Mouse (Mus musculus): Measurements from ENCODE around the gene Pde8a.

- TF ChIP-seq CTCF (IDR thresholded peaks at IDR 0.05) (no peak), EP300 (IDR thresholded peaks at IDR 0.05) (no peak)
Measured at GRCm38 (mm10) chr7:81311130-81311529, 97.7 kb downstream of the Pde8a start.

All from lung, postnatal 0 days (tissue).